Mouse (Mus musculus): ENCODE measurements around the gene Lhx5.

Lhx5 gene

DNA sequence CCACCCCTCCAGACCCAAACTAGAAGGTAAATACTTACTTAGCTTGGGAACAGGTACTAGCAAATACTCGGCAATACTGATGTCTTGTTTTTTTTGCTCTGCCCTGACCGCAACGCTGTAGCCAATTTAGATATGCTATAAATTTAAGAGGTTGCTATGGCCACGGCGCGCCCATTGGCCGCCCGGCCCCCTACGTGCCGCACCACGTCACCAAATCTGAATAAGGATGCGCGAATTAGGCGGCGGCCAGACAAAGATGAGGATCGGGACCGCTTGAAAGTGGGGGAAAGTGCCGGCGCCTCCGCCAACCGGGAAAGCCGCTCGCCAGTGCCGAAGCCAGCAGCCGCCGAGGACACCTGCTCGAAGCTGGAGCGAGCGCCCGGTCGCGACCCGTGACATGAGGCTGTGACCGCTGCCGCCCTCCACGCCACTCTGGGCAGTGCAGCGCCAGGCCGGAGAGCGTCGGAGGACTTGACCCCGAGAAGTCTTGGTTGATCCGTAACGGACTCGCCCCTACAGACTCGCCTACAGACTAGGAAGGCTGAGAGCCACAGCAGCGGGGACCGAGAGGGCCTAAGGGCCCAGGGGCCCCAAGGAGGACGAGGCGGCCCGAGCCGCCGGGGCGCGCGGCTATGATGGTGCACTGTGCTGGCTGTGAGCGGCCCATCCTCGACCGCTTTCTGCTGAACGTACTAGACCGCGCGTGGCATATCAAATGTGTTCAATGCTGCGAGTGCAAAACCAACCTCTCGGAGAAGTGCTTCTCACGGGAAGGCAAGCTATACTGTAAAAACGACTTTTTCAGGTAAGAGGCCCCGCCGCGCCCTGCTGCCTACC, at the start of gene Lhx5:
Gene Lhx5, plus strand, starts transcription at position 51 of the 837 bp plus-strand sequence.
- DNase-seq (ENCODE audit: low read depth, low spot score): no peak

DNA sequence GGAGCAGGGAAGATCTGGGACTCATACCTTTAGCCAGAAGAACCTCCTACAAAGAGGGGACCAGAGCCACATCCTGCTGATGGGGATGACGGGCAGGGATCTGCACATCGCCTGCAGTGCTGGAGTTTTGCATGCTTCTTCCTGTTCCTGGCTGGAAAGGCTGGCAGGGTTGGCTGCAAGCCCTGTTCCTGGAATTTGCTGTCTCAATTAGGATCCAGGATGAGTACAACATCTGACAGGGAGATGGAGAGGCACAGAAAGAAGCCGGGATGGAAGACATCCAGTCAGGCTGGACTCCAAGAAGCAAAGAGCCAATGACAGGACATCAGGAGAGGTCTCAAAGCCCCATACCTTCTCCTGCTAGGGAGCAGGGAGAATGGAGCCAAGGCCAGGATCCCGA, 45.1 kb upstream of the Lhx5 start:
- no peak for DNase-seq (ENCODE audit: low read depth, low spot score)

DNA sequence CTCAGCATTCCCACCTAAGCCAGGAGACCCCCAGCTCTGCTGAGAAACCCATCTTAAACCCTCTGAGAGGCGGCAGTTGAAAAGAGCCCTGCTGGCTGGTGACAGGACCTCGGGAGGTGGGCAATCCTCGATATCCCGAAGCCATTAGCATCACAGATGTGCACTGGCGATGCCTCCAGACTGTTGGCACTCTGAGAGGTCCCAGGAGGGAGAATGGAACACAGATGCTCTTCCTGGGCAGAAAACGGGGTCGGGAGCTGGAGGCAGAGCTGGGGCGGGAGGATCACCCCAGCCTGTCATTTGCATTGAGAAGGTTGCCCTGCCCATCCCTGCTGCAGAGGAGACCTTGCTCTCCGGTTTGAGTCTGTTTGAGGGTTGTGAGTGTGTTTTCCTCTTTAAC, 42.7 kb upstream of the Lhx5 start:
- DNase-seq (ENCODE audit: low read depth, low spot score): no peak

DNA sequence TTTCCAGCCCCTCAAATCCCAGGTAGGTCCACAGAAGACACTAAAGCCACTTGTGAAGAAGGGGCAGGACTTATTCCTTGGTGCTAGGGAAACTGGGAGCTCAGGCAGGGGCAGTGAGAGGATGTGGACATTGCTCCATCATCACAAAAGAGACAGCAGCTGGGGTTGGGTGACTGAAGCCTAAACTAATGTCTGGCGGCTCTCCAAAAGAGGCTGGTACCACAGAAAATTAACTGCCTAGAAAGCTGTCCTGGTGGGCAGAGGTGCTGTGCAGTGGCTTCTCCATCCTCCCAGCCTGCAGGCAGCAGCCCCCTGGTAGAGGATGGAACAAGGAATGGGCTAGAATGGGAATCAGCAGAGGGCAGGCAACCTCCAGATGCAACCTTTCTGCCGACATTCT, 41.5 kb upstream of the Lhx5 start:
- DNase-seq (ENCODE audit: low read depth, low spot score): no peak

DNA sequence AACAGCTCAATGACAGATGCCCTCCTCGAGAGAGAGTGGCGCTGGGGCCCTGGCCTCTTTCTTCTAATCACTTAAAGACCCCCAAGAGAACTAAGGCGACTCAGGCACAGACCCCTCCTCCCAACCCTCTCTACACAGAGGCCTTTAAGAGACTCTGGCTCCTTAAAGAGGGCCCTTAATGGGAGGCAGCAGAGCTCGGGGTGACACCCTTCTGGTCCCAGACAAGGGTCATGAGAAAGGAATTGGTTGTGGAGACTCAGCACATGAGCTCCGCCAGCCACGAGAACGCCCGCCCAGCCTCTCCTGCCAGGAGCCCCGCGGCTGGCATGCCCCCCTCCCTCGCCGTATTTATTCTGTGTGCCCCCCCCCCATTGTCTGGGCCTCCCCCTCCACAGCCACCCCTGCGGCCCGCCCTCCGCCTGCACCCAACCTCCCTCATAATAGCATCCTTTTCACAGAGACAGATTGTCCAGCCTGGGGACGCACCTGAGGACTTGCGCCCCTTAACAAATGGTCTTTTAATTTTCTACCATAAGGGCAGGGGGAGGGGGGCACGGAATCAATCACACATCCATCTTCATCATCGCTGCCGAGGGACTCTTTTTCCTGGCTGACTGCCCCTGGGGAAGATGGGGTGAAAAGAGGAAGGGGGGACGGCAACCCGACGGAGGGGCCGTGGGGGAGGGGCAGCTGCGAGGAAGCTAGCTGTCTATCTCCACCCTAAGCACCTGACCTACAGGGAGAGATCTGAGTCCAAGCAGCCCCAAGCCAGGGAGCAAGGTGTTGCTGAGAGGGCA, 37.4 kb upstream of the Lhx5 start:
- no peak for DNase-seq (ENCODE audit: low read depth, low spot score)

DNA sequence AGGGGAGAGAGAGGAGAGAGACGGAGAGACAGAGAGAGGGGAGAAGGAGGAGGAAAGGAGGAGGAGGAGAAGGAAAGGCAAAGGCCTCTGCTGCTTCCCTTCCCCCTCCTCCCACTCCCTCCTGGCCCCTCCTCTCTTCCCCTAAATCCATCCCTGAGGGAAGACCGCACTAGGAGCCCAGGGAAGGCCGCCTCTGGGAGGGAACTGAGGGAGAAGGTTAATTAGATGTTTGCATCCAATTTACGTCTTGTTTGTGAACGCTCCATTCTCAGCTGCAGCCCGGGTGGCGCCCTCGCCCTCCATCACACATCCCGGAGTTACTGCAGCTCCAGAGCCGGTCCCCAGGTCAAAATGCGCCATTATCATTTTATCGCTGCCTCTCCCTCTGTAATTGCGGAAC, 33.5 kb upstream of the Lhx5 start:
- no peak for DNase-seq (ENCODE audit: low read depth, low spot score)

DNA sequence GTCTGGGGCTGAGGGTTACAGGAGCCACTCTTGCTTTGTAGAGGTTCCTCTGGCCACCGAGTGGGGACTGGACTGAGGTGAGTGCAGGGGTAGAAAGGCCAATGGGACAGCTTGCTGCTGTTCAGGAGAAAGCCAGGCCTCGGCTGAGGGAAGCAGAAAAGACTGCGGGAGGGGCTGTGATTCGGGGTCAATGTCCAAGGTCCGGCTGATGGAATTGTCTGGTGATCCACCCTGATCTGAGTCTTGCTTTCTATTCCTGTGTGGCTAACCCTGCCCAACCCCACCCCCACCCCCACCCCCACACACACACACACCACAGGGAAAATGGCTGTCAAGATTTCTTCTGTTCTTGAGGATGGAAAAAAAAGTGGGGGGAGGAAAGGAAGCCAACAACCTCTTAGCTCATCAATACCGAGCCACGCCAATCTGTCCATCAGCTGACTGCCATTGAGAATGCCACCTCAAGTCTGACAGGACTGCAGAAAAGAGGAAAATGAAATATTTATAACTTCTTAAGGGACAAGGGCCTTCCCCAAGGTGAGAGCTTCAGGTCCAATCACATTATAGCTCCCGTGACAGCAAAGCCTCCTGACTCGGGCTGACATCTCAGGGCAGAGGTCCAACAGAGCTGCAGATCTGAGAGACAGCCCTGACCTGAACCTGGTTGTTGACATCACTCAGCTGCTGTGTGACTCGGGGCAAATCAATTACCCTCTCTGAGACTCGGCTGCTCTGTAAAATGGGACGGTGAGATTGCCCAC, 26.5 kb upstream of the Lhx5 start:
- DNase-seq (ENCODE audit: low read depth, low spot score): no peak

DNA sequence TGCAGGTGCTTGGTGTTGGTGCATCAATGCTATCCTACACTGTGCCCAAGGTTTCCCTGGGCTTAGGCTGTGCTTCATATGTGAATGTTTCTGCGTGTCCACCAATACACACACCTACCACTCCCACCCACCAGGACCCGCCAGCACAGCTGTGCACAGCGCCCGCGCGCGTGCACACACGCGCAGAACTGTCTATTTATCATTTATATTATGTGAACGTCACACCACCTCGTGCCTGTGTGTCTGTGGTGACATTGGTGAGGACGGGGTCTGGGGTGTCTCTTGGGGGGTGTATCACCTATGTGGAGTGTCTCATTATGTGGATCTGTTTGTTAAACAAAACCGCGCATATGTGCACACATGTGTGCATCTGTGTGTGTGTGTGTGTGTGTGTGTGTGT, 22.6 kb upstream of the Lhx5 start:
- DNase-seq (ENCODE audit: low read depth, low spot score): no peak

DNA sequence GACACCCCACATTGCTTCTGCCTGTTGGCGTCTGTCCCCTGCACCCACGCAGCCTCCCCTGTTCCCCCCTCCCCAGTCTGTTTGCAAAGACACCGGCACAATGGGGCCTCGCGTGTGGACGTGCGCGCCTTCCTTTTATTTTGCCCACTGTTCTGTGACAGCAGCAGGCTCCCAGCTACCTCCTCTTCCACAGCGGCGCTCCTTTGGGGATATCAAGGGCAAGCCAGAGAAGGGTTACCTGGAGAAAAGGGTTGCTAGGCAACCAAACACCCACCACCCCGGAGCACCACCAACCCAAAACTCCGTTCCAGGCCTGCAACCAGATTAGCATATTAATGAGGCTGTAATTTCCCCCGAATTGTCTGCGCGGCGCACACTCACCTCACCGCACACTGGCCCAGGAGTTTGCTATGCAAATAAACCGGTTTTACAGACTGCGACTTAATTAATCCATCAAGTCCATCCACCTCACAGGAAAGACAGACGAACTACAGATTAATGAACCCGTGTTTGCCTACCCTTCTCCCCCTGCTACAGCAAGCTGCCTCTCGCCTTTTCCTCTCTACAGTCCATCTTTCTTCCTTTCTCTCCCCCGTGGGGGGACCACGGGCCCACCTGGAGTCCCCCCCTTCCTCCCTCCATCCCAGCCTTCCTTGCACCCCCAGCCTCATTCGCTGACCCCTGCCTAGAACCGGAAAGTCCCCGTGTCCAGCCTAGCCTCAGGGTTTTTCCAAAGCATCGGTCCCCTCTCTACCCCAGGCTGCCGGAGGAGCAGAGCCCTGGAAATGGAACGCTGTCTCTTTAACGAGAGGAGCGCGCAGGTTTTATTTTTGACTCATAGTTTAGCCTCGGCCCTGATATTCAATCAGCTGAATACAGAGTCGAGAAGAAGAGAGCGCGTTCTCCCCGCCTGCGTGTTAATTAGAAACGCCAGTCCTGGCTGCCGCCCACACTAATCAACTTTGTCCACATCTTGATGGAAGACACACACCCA, 21.8 kb upstream of the Lhx5 start:
- DNase-seq (ENCODE audit: low read depth, low spot score): no peak

DNA sequence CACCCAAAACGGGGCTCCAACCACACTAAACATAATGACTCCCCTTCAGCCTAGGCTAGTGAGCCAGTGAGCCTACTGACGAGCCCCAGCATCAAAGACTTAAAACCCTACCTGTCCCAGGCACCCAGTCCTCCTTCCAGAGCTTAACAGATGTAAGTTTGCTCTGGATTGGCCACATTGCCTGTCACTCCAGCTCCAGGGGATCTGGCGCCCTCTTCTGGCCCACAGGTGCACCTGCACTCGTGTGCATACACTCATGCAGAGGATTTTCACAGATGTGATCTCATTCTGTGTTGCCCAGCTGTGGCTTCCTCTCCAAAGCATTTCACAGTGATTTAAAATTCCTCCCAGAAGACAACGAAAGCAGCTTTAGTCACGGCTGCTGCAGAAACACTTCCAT, 18.1 kb upstream of the Lhx5 start:
- no peak for DNase-seq (ENCODE audit: low read depth, low spot score)

DNA sequence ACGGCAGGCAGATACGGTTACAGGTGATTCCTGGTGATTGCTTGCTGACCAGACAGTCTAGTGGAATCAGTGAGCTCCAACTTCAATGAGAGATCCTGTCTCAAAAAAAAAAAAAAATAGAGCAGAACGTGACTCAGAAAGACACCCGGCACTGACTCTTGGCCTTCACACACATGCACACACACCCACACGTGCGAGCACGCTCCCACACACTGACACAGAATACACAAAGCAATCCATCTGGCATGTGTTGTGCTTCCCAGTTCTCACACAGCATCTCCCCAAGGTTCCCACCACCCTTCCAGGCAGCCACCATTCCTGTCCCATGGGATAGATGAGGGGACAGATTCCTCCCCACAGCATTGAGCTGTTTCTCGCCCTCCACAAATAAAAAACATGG, 11.4 kb upstream of the Lhx5 start:
- no peak for DNase-seq (ENCODE audit: low read depth, low spot score)

DNA sequence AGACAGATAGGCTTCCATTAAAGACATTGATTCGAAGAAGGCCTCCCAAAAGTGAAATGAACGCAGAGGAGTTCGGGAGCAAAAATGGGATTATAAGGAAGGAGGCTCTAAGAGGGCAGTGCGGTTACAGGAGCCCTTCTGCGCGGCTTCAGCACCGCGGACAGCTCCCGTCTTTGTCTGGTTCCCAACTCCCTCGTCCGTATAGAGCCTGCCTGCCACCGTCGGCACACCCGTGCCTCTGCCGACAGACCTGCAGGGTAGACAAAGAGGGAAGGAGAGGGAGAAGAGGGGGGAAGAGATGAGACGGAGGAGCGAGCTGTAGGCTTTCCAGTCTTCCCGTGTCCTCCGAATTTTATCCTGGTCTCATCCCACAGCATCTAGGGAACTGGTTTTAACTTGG, 7.5 kb upstream of the Lhx5 start:
- DNase-seq (ENCODE audit: low read depth, low spot score): no peak

DNA sequence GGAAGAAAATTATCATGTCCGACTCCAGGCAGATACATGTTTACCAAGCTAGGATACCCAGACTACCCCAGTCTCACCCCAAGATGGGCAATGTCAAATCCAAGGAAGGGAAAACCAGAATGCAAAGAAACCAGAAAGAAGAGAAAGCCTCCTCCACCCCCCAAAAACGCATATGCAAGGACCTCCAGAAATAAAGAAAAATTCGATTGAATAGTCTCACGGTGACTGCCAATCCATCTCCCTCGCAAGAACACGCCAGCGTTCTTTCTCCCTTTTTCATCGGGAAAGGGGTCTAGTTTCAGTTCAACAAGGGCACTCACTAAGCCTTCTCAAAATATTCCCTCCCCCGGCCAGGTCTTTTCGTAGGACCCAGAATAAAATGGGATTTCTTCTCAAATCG, 6.8 kb upstream of the Lhx5 start:
- DNase-seq (ENCODE audit: low read depth, low spot score): no peak

DNA sequence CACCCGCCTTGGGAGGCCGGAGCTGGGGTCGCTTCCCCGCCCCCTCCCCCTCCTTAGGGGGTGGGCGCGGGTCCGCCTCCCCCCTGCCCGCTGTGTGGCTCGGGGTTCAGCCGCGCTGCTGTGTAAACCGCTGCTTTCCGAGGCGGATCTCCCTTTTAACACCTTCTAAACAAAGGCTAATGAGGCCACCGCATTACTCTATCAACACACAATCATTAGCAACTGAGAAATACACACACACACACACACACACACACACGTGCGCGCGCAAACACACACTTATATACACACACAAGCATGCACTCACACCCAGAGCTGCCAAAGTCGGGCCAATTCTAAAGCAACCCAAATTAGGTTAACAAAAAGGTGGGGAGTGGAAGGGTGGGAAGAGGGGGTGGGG, 5.8 kb upstream of the Lhx5 start:
- DNase-seq (ENCODE audit: low read depth, low spot score): no peak

DNA sequence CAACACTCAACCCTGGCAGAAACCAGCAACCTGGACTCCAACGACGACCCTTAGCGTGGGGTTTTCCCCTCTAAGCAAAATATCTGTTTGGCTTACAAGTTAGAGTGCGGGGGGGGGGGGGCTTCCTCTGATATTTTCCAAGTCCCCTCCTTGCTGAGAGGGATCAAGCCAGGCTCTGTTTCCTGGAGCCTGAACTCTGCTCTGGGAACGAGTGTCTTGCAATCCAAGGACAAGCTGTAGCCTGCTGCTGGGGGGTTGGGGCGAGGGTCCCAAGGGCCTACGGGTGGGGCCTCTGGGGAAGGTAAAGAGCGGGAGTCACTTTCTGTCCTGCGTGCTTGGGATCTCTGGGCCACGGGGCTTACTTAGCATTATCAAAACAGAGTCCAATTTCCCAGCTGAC, 4.9 kb upstream of the Lhx5 start:
- DNase-seq (ENCODE audit: low read depth, low spot score): no peak

DNA sequence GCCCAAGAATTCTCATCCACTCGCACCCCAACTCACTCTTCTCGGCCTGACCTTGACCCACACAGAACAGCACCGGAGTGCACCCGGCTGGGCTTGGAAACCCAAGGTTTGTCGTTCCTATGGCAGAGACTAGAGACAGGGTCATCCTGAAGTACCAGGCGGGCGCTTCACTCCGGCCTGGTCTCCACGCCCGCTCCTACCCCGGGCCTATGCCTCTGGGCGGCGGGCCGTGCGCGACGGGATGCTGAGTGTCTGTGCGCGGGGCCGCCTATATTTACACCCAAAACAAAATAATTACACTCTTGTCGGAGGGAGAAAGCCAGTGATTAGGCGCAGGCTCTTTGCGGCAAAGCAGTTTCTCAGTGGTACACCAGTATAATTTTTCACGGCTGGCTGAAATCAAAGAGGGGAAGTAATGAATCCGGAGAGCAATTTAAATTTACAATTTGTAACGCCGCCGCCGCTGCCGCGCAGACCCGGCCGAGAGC, 4.0 kb upstream of the Lhx5 start:
- DNase-seq (ENCODE audit: low read depth, low spot score): no peak

DNA sequence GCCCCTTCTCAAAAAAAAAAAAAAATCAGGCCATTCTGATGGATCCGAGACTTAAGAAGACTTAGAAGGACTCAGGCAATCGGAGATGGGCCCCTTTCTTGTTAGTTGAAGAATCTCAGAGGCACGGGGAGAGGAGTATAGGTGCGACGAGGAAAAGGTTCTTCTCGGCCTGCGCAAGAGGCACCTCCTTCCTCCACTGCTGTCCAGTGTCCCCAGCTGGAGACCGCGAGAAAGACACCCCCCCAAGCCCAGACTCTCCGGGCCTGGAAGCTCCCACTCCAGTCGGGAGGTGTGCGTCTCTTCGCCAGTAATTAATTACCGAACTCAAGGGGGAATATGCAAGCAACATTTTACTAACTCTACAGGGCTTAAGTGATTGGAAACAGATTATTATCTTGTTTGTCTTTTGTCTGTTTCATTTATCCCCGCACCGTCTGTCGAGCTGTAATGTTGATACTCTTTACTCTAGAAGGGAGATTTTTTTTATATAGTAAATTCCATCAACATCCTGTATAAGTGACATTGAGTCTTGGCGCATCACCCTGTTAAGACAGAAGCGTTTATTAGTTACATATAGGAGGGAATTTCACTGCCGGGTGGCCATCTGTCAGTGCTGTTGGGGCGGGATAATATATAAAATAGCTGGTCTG, 3.2 kb upstream of the Lhx5 start:
- no peak for DNase-seq (ENCODE audit: low read depth, low spot score)

DNA sequence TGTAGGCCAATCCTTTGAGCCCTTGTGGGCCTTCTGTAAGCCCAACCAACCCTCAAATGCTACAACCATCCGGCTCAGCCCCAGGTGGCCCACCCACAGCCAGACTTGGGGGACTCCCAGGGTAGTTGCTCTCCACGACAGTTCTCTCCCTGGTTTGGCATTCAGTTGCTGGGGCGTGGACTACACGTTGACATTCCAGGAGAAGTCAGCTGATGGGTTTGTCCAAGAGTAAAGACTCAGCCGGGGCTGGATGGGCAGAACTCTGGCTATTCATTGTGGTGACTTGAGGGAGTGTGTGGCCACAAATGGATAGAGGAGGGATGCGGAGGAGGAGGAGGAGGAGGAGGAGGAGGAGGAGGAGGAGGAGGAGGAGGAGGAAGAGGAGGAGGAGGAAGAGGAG, 2.5 kb upstream of the Lhx5 start:
- DNase-seq (ENCODE audit: low read depth, low spot score): no peak

DNA sequence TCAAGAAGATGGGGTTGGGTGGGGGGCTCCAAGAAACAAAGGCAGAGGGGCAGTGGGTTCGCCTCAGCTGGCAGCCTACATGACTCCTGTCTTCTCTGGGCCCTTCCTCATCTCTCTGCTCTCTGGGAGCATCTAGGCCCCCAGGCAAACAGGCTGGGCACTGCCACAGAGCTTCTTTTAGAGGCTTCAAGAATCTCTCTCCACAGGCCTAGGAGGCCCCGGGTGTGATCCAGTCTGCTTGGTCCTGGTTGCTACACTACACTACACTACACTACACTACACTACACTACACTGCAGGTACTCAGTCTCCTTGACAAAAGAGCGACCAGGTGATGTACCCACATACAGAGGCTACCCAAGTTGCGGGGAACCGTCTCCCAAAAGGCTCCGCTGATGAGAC, 1.8 kb upstream of the Lhx5 start:
- DNase-seq (ENCODE audit: low read depth, low spot score): no peak

DNA sequence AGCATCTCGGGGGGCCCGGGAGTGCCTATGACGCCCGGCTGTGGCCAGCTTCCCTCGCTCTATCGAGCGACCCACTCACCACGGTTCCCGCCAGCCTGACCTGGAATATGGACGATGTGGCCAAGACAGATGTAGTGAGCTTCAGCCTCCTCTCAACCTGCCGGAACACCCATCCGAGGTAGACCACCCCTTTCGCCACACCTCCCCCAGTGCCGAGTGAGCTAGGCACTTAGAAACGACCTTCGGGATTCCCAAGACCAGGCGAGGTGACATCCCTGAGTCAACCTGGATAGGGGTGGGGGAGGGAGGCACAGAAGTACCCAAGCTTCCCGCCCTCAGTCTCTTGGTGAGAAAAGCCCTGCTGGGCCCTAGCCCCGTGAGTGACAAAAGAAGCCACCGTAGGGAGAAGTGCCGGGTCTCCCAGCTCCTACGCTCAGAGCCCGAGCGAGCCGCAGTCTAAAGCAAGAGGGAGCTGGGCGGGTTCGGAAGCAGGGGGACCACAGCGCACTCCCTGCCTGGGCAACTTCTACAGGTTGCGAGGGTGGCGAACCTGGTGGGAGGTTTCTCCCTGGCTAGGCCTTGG, 407 bp upstream of the Lhx5 start:
- no peak for DNase-seq (ENCODE audit: low read depth, low spot score)

Data from retina, adult 2 months (tissue).